Mouse (Mus musculus) adrenal gland, postnatal 14 days (tissue): ENCODE data around the gene Cyct. TPM values are rescaled to one million over a fixed set of nuclear protein-coding genes. Genes with fewer than 3 reads are reported as not detected.

Experiments
- DNase-seq: peaks from one replicate; pipeline ENCODE4 v3.0.0; 2021; ENCODE audit warnings: mixed read lengths
- long read RNA-seq, 2 experiments: library from polyadenylated mRNA; stranded (forward); transcript quantifications; one replicate each; pipeline ENCODE4 v2.0.0; 2021
- total RNA-seq: library from RNA; stranded (reverse); gene quantifications from 2 replicates; pipeline ENCODE4 v1.2.3, GENCODE M21; 2021

Gene Cyct
- not detected in 2 replicates for total RNA-seq
- long read RNA-seq, experiment 1 = 0 reads
- long read RNA-seq, experiment 2 = 0 reads

DNA sequence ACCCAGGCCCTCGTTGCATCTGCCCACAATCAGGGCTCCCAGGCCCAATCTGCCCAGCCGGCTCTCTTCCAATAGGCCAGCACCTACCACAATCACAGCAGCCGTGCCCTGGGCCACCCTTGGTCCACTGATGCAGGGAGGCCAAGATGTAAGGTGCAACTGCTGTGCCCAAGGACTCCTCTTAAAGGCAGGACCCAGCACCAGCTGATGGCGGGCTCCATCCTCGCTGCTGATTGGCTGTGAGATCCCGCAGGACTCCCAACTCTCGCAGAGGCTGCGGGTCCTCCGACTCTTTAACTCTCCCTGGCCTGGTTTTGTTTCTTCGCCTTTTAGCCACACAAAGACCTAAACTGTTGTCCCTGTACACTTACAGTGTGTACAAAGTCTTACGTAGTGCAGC lies at the start of gene Cyct:
TSS of gene Cyct (minus strand) at position 225 of the 400 bp plus-strand sequence.
- no peak for DNase-seq

DNA sequence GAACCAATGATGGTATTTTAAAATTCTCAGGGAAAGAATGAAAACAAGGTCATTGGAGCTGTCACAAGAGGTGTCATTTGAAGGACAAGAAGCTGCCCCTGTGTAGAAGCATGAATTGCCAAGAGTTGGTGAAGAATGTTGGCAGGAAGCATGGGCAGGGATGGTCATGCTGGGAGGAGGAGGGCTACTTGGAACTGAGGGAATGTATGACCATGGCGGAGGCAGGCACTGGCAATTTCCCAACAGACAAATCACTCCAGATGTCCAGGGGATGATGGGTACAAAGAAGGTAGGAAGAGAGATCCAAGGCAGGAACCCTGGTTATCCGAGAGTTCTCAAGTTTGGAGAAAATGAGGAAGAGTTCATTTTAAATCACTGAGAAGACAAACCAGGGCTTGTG lies 49.7 kb upstream of the Cyct start:
- DNase-seq = no peak

DNA sequence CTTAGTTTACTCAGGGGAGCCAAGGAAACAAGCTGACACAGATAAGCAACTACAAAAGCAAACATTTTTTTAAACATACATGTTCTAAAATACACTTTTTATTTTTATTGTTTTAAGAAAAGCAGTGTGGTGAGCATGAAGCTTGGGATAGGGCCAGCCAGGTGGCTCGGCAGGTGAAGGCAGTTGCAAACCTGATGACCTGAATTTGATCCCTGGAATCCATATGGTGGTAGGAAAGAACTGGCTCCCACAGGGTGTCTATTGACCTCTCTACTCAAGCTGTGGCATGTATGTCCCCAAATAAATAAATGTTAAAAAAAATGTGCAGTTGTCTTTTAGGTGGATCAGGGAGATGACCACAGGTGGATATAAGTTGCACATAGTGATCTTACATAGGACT lies 49.3 kb upstream of the Cyct start:
- no peak for DNase-seq

DNA sequence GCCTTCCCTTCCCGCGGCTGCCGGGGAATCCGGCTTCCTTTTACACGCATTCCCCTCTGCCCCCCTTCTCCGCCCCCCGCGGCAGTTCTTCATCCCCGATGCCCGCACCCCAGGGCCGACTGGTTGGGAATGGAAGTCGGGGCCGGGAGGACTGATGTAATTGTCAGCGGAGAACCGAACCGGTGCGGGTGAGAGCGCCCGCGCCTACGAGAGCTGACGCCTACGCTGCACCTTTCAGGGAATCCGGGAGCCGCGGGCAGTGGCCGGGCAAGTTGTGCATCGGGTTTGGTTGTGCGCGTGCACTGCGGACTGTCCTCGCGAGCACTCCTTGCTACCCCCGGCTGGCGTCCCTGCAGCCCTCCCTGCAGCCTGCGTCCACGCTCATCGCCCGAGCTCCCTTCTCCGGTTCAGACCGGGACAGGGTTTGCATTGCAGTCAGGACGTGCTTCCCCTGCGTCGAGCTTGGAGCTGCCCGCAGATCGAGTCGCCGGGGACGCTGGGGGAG lies 46.7 kb upstream of the Cyct start:
- peak; percentile 79 for DNase-seq

DNA sequence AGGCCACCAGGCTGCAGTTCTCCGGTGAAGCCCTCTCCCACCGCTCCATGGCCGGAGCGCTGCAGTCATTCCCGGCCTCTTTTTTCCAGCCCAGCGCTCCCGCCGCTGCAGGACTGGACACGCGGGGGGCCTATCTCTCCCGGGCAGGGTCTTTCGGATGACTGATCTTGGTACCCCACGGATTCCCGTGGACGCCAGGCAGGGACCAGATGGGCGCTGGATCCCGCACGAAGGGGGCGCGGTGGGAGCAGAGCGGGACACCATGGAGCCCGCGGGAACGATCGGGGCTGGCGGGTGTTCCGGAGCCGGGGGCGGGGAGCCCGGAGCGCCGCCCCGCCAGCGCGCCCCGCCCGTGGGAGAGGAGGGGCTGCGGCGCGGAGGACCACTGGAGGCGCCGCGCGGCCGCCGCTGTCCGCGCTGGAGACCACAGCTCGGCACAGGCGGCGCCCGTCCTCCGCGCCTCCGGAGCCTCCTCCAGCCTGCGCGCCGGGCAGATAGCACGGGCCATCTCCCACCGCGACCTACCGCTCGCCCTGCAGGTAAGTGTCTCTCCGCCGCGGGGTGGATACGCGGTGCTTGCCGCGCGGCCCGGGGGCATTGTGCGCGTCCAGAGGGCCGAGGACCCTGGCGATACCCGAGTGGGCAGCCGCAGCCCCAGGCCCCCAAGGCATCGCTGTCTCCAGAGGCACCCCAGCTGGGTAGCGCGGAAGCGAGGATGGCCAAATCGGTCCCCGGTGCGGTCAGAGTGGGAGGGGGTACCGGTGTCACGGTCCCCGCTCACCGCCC lies 46.1 kb upstream of the Cyct start, which contains the start of gene Osbpl6:
TSS of gene Osbpl6 (plus strand) at position 358 of the 786 bp plus-strand sequence.
- DNase-seq = peak; percentile 88

DNA sequence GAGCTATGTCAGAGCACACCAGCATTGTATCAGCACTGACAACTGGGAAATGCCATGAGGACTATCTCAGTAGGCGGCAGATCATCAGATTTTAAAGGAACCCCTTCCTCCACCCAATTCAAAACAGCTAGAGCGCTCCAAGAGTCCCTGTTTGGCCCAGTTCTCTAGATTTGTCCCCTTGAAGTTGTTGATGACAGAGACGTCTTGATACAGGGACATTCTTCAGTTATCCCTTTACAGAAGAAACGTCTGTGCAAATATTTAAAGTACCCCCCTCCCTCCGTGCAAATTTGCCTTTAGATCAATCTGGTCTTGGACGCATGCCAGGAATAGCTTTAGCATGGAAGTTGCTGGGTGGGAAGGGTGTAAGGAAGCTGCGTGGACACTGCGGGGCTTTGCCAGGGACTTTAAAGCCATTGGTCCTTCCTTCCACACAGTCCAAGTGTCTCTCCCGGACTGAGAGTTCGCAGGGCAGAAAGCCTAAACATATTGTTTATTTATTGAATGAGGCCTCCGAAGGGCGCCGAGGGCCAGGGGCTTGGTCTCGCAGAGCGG lies 45.4 kb upstream of the Cyct start:
- DNase-seq = no peak

DNA sequence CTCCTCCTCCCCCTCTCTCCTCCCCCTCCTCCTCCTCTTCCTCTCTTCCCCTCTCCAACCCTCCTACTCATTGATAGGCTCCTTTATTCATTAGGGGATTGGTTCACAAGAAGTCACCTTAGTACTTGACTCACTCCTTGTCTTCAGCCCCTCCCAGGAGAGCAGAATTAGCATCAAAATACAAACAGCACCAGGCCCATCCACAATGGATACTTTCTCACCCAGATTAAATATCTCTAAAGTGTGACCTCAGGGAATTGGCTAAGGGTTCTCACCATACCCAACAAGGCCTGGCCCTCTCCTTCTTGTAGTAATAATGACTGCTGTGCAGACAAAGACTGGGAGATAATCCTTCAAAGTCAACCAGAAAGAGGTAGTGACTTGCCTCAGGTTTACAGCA lies 39.9 kb upstream of the Cyct start:
- no peak for DNase-seq

DNA sequence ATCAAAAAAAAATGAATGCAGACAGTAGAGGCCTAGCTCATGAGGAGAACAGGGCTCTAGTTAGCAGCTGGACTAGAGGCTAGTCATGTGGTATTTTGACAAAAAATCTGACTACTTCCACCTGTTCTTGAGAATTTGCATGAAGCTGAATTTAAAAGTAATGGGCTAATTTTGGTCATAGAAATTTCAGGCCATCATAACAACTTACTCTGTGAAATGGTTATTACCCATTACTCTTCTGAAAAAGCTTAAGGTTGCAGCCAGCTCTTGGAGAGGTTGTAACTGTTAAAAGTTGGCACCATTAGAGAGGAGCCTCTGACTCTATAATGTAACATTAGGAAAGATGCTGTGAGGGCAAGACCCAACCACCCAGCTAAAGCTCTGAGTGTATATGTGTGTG lies 26.3 kb upstream of the Cyct start:
- no peak for DNase-seq

DNA sequence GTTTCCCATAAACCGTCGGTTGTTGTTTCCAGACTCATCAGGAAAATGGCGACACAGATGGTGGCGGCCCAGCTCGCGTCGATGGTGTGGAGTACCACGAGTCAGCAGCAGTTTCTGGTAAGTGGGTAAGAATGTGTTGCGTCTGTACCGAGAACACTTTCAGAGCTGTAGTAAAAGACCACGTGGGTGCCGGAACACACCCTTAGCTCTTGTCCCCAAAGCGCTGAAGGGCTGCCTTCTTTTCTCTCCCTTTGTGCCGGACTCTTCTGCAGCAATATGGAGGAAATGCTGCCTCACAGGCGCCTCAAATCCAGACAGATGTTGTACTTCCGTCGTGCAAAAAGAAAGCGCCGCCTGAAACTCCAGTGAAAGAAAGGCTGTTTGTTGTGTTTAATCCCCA lies 18.4 kb upstream of the Cyct start:
- no peak for DNase-seq

DNA sequence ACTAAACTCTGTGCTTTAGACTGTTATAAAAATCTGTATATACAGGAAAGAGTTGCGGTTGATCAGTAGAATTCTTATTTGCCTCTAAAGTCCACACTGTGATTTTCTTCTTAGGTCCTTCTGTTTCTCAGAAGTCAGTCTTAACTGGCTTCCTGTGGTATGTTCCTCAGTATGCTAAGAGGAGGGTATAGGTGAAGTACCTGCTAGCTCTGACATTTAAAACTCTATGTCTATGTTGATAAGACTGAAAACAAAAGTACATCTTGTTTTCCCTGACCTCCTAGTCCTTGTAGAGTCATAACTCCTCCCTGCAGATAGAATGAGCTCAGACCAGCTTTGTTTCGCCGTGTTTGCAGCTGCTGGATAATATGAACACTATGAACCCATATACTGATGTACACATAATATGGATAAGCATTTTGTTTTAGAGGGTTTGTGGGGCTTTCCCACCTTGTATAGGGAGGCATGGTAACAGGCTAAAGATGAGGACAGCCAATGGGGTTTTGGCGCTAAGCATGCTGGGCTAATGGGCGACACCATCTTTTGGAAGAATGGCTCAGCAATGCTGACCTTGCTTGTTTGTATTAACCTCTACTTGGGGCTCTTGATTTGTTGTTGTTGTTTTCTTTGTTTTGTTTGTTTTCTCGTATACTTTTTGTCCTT lies 14.4 kb upstream of the Cyct start:
- no peak for DNase-seq

DNA sequence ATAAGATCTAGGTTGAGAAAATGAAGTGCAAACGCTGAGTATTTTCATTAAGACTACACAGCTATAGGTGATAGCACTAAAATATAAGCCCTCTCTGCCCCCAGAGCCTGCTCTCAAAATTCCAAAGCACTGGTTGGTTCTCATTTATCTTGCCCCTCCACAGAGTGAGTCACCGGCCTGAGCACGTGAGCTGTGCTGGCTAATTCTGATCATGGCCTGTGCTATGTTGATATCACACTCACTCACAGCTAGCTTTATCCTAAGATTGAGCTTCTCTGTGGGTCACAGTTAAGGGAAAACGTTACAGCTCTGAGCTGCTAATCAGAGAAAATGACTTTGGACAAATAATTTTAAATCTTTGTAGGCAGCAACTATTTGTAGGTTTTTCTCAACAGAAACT lies 12.0 kb upstream of the Cyct start:
- DNase-seq = peak; percentile 56

DNA sequence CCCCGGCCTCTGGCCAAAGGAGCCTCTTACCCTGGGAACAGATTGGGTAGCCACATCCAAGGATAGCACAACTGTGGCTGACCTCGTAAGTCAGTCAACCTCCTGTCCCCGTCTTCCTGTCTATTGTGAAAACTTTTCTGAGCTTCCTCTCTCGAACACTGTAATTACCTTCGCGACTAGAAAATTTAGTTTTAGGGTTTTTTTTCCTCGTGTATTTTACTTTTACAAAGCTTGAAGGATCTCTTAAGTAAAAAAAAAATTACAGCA lies 10.3 kb upstream of the Cyct start:
- no peak for DNase-seq

DNA sequence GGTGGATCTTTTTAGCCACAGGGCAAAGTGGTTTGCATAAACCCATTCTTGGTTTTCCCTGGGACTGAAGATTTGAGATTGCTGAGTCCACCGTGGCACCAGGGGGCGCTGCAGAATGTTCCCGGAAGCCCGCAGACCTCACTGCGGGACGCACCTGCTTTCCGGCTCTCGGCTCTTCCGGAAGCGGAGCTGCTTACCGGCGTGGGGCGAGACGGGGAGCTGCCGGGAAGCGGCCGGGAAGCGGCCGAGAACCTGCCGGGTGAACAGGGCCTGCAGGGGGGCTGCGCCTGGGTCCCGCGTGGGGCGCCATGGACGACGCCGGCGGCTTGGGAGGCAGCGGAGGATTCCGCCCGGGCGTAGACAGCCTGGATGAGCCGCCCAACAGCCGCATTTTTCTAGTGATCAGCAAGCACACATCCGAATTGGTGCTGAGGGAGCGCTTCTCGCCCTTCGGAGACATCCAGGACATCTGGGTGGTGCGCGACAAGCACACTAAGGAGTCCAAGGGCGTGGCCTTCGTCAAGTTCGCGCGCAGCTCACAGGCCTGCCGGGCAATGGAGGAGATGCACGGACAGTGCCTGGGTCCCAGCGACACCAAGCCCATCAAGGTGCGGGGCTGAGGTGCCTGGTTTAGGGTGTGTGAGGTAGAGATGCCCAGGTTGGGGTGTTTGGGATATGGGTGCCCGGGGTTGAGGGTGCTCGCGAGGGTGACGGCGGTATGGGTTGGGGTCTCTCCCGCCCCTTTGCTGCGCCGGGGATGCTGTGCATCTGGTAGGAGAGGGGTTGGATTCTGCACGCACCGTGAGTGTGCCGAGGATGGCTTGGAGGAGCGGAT lies 9.8 kb upstream of the Cyct start, which contains the start of gene Rbm45:
TSS of gene Rbm45 (plus strand) at position 164 of the 835 bp plus-strand sequence.
- DNase-seq = peak; percentile 94

DNA sequence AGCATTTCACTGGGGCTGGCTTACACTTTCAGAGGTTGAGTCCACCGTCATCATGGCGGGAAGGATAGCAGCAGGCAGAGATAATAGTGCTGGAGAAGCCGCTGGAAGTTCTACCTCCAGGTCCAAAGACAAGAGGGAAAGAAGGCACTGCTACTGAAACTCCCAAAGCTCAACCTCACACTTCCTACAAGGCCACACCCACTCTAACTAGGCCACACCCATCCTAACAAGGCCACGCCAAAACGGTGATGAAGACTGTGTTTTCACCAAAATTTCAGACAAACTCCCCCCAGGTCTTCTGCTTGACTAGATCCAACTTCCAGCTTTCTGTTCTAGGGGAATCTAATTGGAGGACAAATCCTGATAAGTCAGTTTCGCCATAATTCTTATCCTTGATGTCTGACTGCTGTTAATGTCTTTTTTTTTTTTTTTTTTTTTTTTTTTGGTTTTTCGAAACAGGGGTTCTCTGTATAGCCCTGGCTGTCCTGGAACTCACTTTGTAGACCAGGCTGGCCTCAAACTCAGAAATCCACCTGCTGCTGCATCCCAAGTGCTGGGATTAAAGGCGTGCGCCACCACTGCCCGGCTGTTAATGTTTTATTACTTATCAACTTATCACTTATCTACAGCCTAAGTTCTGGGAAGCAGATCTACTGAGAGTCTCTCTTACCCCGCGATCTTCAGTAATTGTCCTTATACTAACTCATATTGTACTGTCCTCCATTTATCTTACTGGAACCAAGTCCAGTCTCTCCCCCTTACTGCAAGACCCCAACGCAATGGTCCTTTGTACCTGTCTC lies 8.8 kb upstream of the Cyct start:
- no peak for DNase-seq

DNA sequence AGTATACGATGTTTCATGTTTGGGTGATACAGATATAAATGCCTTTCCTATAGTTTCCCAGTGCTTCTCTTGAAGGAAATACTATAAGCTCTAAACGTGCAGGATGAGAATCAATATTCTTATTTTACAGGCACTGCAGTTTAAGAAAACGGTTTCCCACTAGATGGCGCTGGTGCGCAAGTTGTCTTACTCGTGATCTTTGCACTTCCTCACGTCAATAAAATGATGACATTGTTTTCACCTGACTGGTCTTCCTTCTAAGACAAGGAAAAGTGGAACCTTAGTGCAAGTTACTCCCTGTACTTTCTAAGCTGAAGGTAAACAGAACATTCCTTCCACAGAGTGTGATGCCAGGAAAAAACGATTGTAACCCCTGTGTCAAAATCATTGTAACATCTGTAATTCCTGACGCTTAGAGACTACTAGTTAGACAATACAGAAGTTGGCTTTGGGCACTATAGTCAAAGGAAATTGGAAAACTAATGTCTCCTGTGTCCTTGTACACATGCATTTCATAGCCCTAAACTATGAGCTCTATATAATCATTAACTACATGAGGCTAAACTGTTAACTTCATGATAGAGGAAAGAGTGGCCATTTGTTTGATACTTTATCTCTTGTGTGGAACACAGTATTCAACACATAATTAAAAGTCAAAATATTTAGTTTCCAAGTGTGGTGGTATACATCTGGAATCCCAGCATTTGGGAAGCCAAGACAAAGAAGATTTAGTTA lies 7.1 kb upstream of the Cyct start:
- peak; percentile 88 for DNase-seq

DNA sequence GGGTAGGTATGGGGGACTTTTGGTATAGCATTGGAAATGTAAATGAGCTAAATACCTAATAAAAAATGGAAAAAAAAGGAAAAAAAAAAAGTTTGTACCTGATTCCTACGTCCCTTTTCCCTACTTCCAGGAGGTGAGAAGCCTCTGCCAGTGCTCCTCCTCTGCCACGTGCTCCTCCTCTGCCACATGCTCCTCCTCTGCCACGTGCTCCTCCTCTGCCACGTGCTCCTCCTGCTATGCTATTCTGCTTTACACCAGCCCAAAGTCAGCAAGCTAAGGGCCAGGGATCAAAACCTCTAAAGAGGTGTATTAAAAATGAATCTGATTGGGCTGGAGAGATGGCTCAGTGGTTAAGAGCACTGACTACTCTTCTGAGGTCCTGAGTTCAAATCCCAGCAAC lies 5.6 kb upstream of the Cyct start:
- DNase-seq = no peak

DNA sequence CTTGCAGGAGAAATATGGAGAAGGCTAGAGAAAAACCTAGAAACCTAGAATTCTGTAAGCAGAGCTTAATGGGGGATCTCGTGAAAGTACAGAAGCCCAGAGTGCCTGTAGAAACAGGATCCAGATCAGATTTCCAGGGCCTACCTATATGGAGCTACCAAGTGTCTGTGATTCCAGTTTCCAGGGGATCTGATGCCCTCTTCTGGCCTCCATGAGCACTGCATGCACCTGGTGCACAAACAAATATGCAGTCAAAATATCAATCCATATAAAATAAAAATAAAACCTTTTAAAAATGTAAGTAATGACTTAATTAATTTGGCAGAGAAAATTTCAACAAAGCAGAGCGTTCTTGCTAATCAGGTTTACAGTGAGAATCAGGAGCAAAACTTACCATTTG lies 1.9 kb upstream of the Cyct start:
- DNase-seq = peak; percentile 31

DNA sequence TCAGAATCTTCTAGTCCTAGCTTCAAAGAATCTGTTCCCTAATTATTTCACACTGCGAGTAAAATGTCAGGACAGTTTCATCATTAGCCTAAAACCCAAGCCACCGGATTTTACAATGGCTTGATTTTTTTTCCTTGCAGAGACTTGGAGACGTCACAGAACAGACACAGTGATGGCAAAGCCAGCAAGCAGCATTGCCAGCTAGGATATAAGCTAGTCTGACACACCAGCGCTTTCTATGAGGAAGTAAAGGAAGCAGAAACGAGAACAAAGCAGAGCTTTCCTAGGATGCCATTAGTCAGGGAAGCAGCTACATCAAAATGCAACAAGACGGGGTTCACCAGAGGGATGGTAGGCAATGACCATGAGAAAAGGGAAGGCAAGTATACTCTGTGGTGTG lies 12.4 kb downstream of the Cyct start:
- no peak for DNase-seq

DNA sequence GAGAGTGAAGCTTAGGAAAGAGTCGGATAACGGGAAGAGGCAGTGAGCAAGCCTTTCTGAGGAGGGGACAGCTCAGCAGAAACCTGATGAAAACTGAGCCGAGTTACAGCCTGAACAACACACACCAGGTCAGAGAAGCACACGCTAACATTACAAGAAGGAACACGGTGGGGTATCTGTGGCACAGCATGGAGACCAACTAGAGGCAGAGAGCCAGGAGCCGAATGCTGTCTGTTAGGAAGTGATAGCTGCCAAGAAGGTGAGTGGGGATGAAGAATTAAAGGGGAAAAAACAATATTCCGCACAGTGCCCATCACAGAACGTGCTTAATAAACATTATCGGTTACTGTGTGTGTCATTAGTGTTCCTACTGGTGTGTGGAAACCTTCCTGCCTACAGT lies 18.1 kb downstream of the Cyct start:
- DNase-seq = no peak

DNA sequence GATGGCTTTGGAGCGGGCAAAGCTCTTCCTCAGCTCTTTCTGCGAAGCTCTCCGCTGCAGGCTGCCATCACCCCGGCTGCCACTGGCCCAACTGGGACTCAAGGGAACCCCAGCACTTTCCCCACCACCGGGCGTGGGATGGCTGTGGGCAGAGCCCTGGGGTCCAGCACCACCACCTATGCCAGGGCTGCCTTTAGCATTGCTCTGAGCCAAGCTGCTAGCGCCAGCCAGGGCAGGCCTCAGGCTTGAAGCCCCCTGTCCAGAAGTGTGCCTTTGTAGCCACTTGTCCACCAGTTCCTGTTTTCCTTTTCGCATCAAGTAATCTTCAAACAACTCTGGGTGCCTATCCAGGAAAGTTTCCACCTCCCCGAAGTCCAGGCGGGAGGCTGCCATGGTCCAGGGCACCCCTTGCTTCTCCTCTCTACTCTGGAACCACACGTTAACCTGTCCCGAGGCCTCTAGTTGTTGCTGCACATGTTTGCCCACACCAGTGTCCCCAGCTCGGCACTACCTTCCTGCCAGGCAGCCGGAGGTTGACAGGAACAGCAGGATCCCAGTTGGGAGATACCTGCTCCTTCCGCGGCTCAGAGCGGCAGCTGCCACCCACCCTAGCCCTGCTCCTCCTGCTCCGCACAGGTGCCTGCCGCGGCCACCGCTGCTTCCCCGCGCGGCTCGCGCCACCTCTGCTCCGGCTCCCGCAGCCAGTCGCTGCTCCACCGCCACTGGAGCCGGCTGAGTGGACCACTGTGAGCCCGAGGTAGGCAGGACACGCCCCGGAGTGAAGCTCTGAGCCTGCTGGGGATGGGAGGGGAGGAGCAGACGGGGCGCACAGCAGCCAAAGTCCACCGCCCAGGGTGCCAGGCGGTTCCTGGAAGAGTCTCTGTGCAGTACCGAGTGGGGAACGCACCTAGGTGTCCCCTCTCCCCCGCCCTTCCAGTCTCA lies 21.8 kb downstream of the Cyct start, which contains the start of gene Pde11a:
TSS of gene Pde11a (minus strand) at position 560 of the 942 bp plus-strand sequence.
- DNase-seq = peak; percentile 66
